Comparison of ENCODE assay signal across 8 mouse cellular contexts in genomic region chr16:56037138-56038010, GRCm38 (mm10). TPM values are rescaled to one million over a fixed set of nuclear protein-coding genes. Genes with fewer than 3 reads are reported as not detected.
DNase-seq lines count a peak whose midpoint lies in the region; ATAC-seq and TF ChIP-seq lines count a peak whose summit lies in the region.

Gene Trmt10c, minus strand, starts transcription at chr16:56037819.

- no peak for TF ChIP-seq CTCF in MEL (IDR thresholded peaks at IDR 0.05 in 2 of 3, conservative IDR thresholded peaks at IDR 0.05 in 1 of 3; ENCODE audit: control insufficient read depth in 1 of 3, insufficient read depth in 1 of 3, low read depth in 2 of 3, low read length in 3 of 3, poor library complexity in 1 of 3, severe bottlenecking in 1 of 3)
- TF ChIP-seq CTCF in layer of hippocampus, adult 2 months (conservative IDR thresholded peaks at IDR 0.05): no peak
- no peak for TF ChIP-seq CTCF in lung, adult 2 months (IDR thresholded peaks at IDR 0.05; ENCODE audit: insufficient read depth, low read length)

- H3K4me3 ChIP-seq in MEL (ENCODE audit: control insufficient read depth in 1 of 2, insufficient read depth in 1 of 2, low read depth in 2 of 2, low read length in 2 of 2): peak within 1 kb of the TSS; percentile 93 to 95
- H3K4me3 ChIP-seq in forebrain, embryonic 16.5 days (replicated peaks; ENCODE audit: low read length): peak within 1 kb of the TSS; percentile 97
- peak within 1 kb of the TSS; percentile 89 for H3K4me3 ChIP-seq in layer of hippocampus, adult 2 months
- H3K4me3 ChIP-seq in lung, adult 2 months (replicated peaks; ENCODE audit: extremely low read depth, low read depth, low read length): peak within 1 kb of the TSS; percentile 72
- peak within 1 kb of the TSS; percentile 88 for H3K4me3 ChIP-seq in neural tube, embryonic 15.5 days (replicated peaks)

- no peak for TF ChIP-seq RAD21 in MEL (IDR thresholded peaks at IDR 0.05; ENCODE audit: low read depth, low read length)

- TF ChIP-seq POLR2A in MEL (IDR thresholded peaks at IDR 0.05; ENCODE audit: control insufficient read depth in 1 of 2, insufficient read depth in 1 of 2, low read depth in 1 of 2, low read length in 2 of 2, poor library complexity in 1 of 2): peak; percentile 87 to 96
- peak; percentile 64 for TF ChIP-seq POLR2A in lung, adult 2 months (IDR thresholded peaks at IDR 0.05; ENCODE audit: borderline replicate concordance, extremely low read depth, low read depth, low read length)

- no peaks in the 10 kb centered on the region for H3K27me3 ChIP-seq in MEL (ENCODE audit: control insufficient read depth in 1 of 2, insufficient read depth in 2 of 2, low read length in 2 of 2)
- no peaks in the 10 kb centered on the region for H3K27me3 ChIP-seq in forebrain, embryonic 16.5 days (replicated peaks; ENCODE audit: control insufficient read depth, insufficient read depth, low read length)
- H3K27me3 ChIP-seq in neural tube, embryonic 15.5 days (replicated peaks): no peaks in the 10 kb centered on the region

- WGBS in forebrain, embryonic 16.5 days: under 1% methylated on average over 63 of the region's 63 CpGs
- under 1% methylated on average over 63 of the region's 63 CpGs for WGBS in lung, adult 2 months
- under 1% methylated on average over 63 of the region's 63 CpGs for WGBS in neural tube, embryonic 15.5 days

- ATAC-seq in forebrain, embryonic 16.5 days: peak; percentile 99
- peak; percentile 100 for ATAC-seq in neural tube, embryonic 15.5 days (ENCODE audit: low FRiP score)

- peaks cover 0 to 6% of the 10 kb centered on the region in 2 experiments; a peak in 1 of 4 replicates for H3K4me1 ChIP-seq in MEL (ENCODE audit: control insufficient read depth in 1 of 2, insufficient read depth in 2 of 2, low read length in 2 of 2)
- H3K4me1 ChIP-seq in forebrain, embryonic 16.5 days (replicated peaks; ENCODE audit: control insufficient read depth, insufficient read depth, low read length): peaks cover 15% of the 10 kb centered on the region
- peaks cover 4% of the 10 kb centered on the region for H3K4me1 ChIP-seq in lung, adult 2 months (ENCODE audit: control insufficient read depth, insufficient read depth, low read length)
- peaks cover 21% of the 10 kb centered on the region for H3K4me1 ChIP-seq in neural tube, embryonic 15.5 days

- H3K79me2 ChIP-seq in MEL (ENCODE audit: control insufficient read depth, insufficient read depth, low read length, poor library complexity): peaks cover 32% of the 10 kb centered on the region

- H3K9ac ChIP-seq in MEL (ENCODE audit: control insufficient read depth, low read depth, low read length, poor library complexity, severe bottlenecking): peak within 1 kb of the TSS; percentile 96
- H3K9ac ChIP-seq in forebrain, embryonic 16.5 days (replicated peaks; ENCODE audit: low read depth, low read length): peak within 1 kb of the TSS; percentile 92
- H3K9ac ChIP-seq in neural tube, embryonic 15.5 days (replicated peaks): peak within 1 kb of the TSS; percentile 86

- peak within 1 kb of the TSS; percentile 86 for H3K27ac ChIP-seq in MEL (ENCODE audit: control insufficient read depth, low read depth, low read length)
- H3K27ac ChIP-seq in forebrain, embryonic 16.5 days (ENCODE audit: low read length): peak within 1 kb of the TSS; percentile 91
- peak within 1 kb of the TSS; percentile 94 for H3K27ac ChIP-seq in layer of hippocampus, adult 2 months
- H3K27ac ChIP-seq in neural tube, embryonic 15.5 days (replicated peaks): peak within 1 kb of the TSS; percentile 90

- no peaks in the 10 kb centered on the region for H3K9me3 ChIP-seq in MEL (replicated peaks; ENCODE audit: insufficient read depth, low read length)
- no peaks in the 10 kb centered on the region for H3K9me3 ChIP-seq in forebrain, embryonic 16.5 days (ENCODE audit: control insufficient read depth, low read length)
- no peaks in the 10 kb centered on the region for H3K9me3 ChIP-seq in neural tube, embryonic 15.5 days (replicated peaks)

- DNase-seq in MEL (ENCODE audit: low read depth, low spot score): peak; percentile 97
- DNase-seq in cerebellum, adult 18-20 months: peak; percentile 93 to 97
- peak; percentile 96 to 97 for DNase-seq in heart, postnatal 36 days
- DNase-seq in layer of hippocampus, adult 2 months (ENCODE audit: low spot score in 2 of 2): peak; percentile 92 to 95
- DNase-seq in lung, adult 2 months: peak; percentile 93
- peak; percentile 96 for DNase-seq in testis, postnatal 10 days (ENCODE audit: low spot score)

- intact Hi-C loops in heart, postnatal 36 days (cut with DNase I): no loop called here

- H3K36me3 ChIP-seq in MEL (ENCODE audit: control insufficient read depth in 1 of 2, insufficient read depth in 2 of 2, low read length in 2 of 2): peaks cover 14 to 27% of the 10 kb centered on the region in 2 experiments
- peaks cover 4% of the 10 kb centered on the region for H3K36me3 ChIP-seq in forebrain, embryonic 16.5 days (ENCODE audit: control insufficient read depth, insufficient read depth)
- H3K36me3 ChIP-seq in neural tube, embryonic 15.5 days: peaks cover 17% of the 10 kb centered on the region

- H3K4me2 ChIP-seq in forebrain, embryonic 16.5 days (ENCODE audit: low read length): peak within 1 kb of the TSS; percentile 75
- H3K4me2 ChIP-seq in neural tube, embryonic 15.5 days: peak within 1 kb of the TSS; percentile 54

- TF ChIP-seq EP300 in MEL (IDR thresholded peaks at IDR 0.05; ENCODE audit: low read depth in 1 of 2, low read length in 2 of 2): no peak; a peak in 1 of 4 replicates

TF ChIP-seq in MEL, 35 proteins besides CTCF, POLR2A, EP300 and RAD21 (continues in another document):
- TF ChIP-seq MXI1 (IDR thresholded peaks at IDR 0.05; ENCODE audit: low read depth, low read length) (peak; percentile 90), USF2 (IDR thresholded peaks at IDR 0.05; ENCODE audit: borderline replicate concordance in 1 of 2, insufficient read depth in 1 of 2, low read depth in 1 of 2, low read length in 2 of 2) (no peak), USF1 (IDR thresholded peaks at IDR 0.05; ENCODE audit: low read depth, low read length) (no peak), MAX (IDR thresholded peaks at IDR 0.05; ENCODE audit: low read length) (peak; percentile 85), MAZ (IDR thresholded peaks at IDR 0.05; ENCODE audit: low read depth, low read length) (peak; percentile 76; the same call in 1 of the 2 replicates), ZNF384 (IDR thresholded peaks at IDR 0.05; ENCODE audit: low read depth, low read length) (no peak), POLR2AphosphoS5 (IDR thresholded peaks at IDR 0.05; ENCODE audit: borderline replicate concordance, low read depth, low read length) (no peak), TCF12 (IDR thresholded peaks at IDR 0.05; ENCODE audit: low read depth, low read length) (peak; percentile 72), SIN3A (IDR thresholded peaks at IDR 0.05; ENCODE audit: low read length) (peak; percentile 80; the same call in 1 of the 2 replicates), GATA1 (IDR thresholded peaks at IDR 0.05; ENCODE audit: low read depth, low read length) (no peak), ZMIZ1 (IDR thresholded peaks at IDR 0.05; ENCODE audit: low read depth, low read length) (peak; percentile 55; the same call in 1 of the 2 replicates), RCOR1 (IDR thresholded peaks at IDR 0.05; ENCODE audit: low read depth, low read length) (0 out of 2 replicates have a peak, but pooled peaks have one; percentile 39), HCFC1 (IDR thresholded peaks at IDR 0.05; ENCODE audit: low read depth, low read length) (peak; percentile 90), SMC3 (IDR thresholded peaks at IDR 0.05; ENCODE audit: low read depth, low read length) (no peak), BHLHE40 (IDR thresholded peaks at IDR 0.05; ENCODE audit: borderline replicate concordance, low read depth, low read length) (peak; percentile 41; the same call in 1 of the 2 replicates), MAFK (IDR thresholded peaks at IDR 0.05; ENCODE audit: borderline replicate concordance, low read depth, low read length) (no peak), MYC (IDR thresholded peaks at IDR 0.05; ENCODE audit: low read depth, low read length) (peak; percentile 88; the same call in 1 of the 2 replicates), NRF1 (IDR thresholded peaks at IDR 0.05; ENCODE audit: insufficient read depth, low read depth, low read length, poor library complexity, severe bottlenecking) (no peak), MYB (IDR thresholded peaks at IDR 0.05; ENCODE audit: low read depth, low read length) (no peak; the same call in 1 of the 2 replicates), POLR2AphosphoS2 (IDR thresholded peaks at IDR 0.05; ENCODE audit: low read length) (peak; percentile 90; the same call in 1 of the 2 replicates), ZC3H11A (IDR thresholded peaks at IDR 0.05; ENCODE audit: low read depth, low read length) (no peak), E2F4 (IDR thresholded peaks at IDR 0.05; ENCODE audit: borderline replicate concordance, low read depth, low read length) (no peak; the same call in 1 of the 2 replicates), MEF2A (IDR thresholded peaks at IDR 0.05; ENCODE audit: extremely low read depth, insufficient replicate concordance, low read depth, low read length, poor library complexity, severe bottlenecking) (no peak), NELFE (IDR thresholded peaks at IDR 0.05; ENCODE audit: low read depth, low read length) (peak; percentile 98), ZKSCAN1 (IDR thresholded peaks at IDR 0.05; ENCODE audit: low read depth, low read length) (no peak), KAT2A (conservative IDR thresholded peaks at IDR 0.05; ENCODE audit: low read depth, low read length) (no peak; the same call in 1 of the 2 replicates), GABPA (IDR thresholded peaks at IDR 0.05; ENCODE audit: low read depth, low read length) (no peak), ELF1 (IDR thresholded peaks at IDR 0.05; ENCODE audit: low read depth, low read length) (peak; percentile 77), UBTF (IDR thresholded peaks at IDR 0.05; ENCODE audit: borderline replicate concordance, insufficient read depth, low read depth, low read length) (peak; percentile 80; the same call in 1 of the 2 replicates), ETS1 (IDR thresholded peaks at IDR 0.05; ENCODE audit: low read depth, low read length) (peak; percentile 62), TAL1 (IDR thresholded peaks at IDR 0.05; ENCODE audit: low read length) (no peak)

RNA-seq across cellular contexts. Expression of gene Trmt10c, which starts in this region (rescaled TPM):
- total RNA-seq in MEL (2012; rRNA removed): 28.7 and 32.3 TPM in 2 replicates
- 10 to 100 TPM; 16.5 to 48.5 TPM for polyA plus RNA-seq in MEL (2012; ENCODE audit: insufficient read depth in 1 of 2, insufficient read length in 2 of 2, low read depth in 1 of 2, low replicate concordance in 2 of 2, missing spikeins in 1 of 2)
- 27.1 and 27.4 TPM in 2 replicates for polyA plus RNA-seq in forebrain, embryonic 16.5 days (2015; fragmentation: Nextera tagmentation; extraction: Ambion mirVana)
- 10 to 100 TPM; 10.4 to 13.1 TPM for total RNA-seq in heart, postnatal 36 days (2021)
- total RNA-seq in layer of hippocampus, adult 2 months (2021): 1 to 10 TPM; 9.3 to 10.0 TPM
- polyA plus RNA-seq in lung, adult 2 months (2012; rRNA removed): 2.1 TPM in 2 replicates
- 18.9 and 20.9 TPM in 2 replicates for polyA plus RNA-seq in neural tube, embryonic 15.5 days (2015; fragmentation: Nextera tagmentation; extraction: Ambion mirVana)

Comparison
In these comparisons a context has a peak if more than half of its experiments do, and no peak if none do; other contexts are left out.
1. Peak in every context shown above with its lines: DNase-seq, ATAC-seq, H3K4me3 ChIP-seq and H3K27ac ChIP-seq.